Mouse (Mus musculus) C2C12 (cell line): ENCODE measurements around the gene Fam13c. TPM values are rescaled to one million over a fixed set of nuclear protein-coding genes. Genes with fewer than 3 reads are reported as not detected.

Experiments used
- H3K27me3 ChIP-seq: one replicate; pipeline ENCODE4 v1.6.1; 2011; ENCODE audit not compliant: control insufficient read depth, insufficient read depth, insufficient read length
- H3K36me3 ChIP-seq: one replicate; pipeline ENCODE4 v1.6.1; 2011; ENCODE audit not compliant: control insufficient read depth, insufficient read depth
- H3K4me3 ChIP-seq: one replicate; pipeline ENCODE4 v1.5.1; 2011; ENCODE audit warnings: mild to moderate bottlenecking, control low read depth; ENCODE audit not compliant: poor library complexity, insufficient read depth, severe bottlenecking
- H3K79me2 ChIP-seq: one replicate; pipeline ENCODE4 v1.6.1; 2011; ENCODE audit not compliant: control insufficient read depth, insufficient read depth
- H3K79me3 ChIP-seq: one replicate; pipeline ENCODE4 v1.6.1; 2011; ENCODE audit warnings: low read depth, control low read depth
- H3ac ChIP-seq: one replicate; pipeline ENCODE3; 2011; ENCODE audit warnings: low read depth; ENCODE audit not compliant: control insufficient read depth, insufficient read length
- CEBPB ChIP-seq: IDR thresholded peaks from one replicate; pipeline ENCODE4 v1.6.1; 2011; ENCODE audit warnings: low read depth, mild to moderate bottlenecking, control low read depth, moderate library complexity
- CTCF ChIP-seq: IDR thresholded peaks from one replicate; pipeline ENCODE4 v1.5.1; 2011; ENCODE audit not compliant: control insufficient read depth, insufficient read depth, insufficient read length
- FOSL1 ChIP-seq: IDR thresholded peaks from one replicate; pipeline ENCODE4 v1.8.0; 2011; ENCODE audit warnings: mild to moderate bottlenecking, low read length; ENCODE audit not compliant: poor library complexity, insufficient read depth, severe bottlenecking
- MAX ChIP-seq: IDR thresholded peaks from one replicate; pipeline ENCODE4 v1.6.1; 2011; ENCODE audit warnings: mild to moderate bottlenecking, control low read depth
- MYOD1 ChIP-seq: IDR thresholded peaks from one replicate; pipeline ENCODE4 v1.6.1; 2011; ENCODE audit warnings: low read depth; ENCODE audit not compliant: control insufficient read depth, insufficient read length
- MYOG ChIP-seq: IDR thresholded peaks from one replicate; pipeline ENCODE4 v1.6.1; 2011; ENCODE audit not compliant: control insufficient read depth, insufficient read length; ENCODE audit errors: extremely low read depth
- USF1 ChIP-seq: IDR thresholded peaks from one replicate; pipeline ENCODE4 v1.6.1; 2011; ENCODE audit warnings: low read depth, mild to moderate bottlenecking, control low read depth, moderate library complexity
- polyA plus RNA-seq: library from polyadenylated mRNA; unstranded; fragments of >200 nt; fragmentation: generic; extraction: Trizol; gene quantifications from one replicate; pipeline ENCODE4 v1.2.1, GENCODE M21; 2012; ENCODE audit warnings: missing spikeins

Fam13c gene
- polyA plus RNA-seq, 1 experiment = 0.98 TPM

GRCm38 (mm10) chr10:70470836-70471235, 30.6 kb downstream of the Fam13c start:
- Histone ChIP-seq H3K27me3 (no peaks in the 10 kb centered on the region), H3K36me3 (no peaks in the 10 kb centered on the region), H3ac (no peak overlapping the region), H3K79me3 (no peaks in the 10 kb centered on the region), H3K79me2 (no peaks in the 10 kb centered on the region), H3K4me3 (no peak overlapping the region)
- TF ChIP-seq CTCF (no peak), MYOG (no peak), FOSL1 (no peak)

- no peaks in the 10 kb centered on the region for H3K36me3 ChIP-seq
- H3K27me3 ChIP-seq = no peaks in the 10 kb centered on the region
- TF ChIP-seq FOSL1 = no peak
- no peak for TF ChIP-seq USF1
- no peak for TF ChIP-seq CEBPB
- no peak for TF ChIP-seq MAX
- no peak for TF ChIP-seq MYOG
- no peak for TF ChIP-seq CTCF
- no peak for TF ChIP-seq MYOD1
- H3ac ChIP-seq = no peak overlapping the region
- no peak overlapping the region for H3K4me3 ChIP-seq
- no peaks in the 10 kb centered on the region for H3K79me3 ChIP-seq
- no peaks in the 10 kb centered on the region for H3K79me2 ChIP-seq
Measured at GRCm38 (mm10) chr10:70477741-70478145, 37.5 kb downstream of the Fam13c start.

GRCm38 (mm10) chr10:70483736-70484135, 43.5 kb downstream of the Fam13c start:
- Histone ChIP-seq H3K79me3 (no peaks in the 10 kb centered on the region), H3K36me3 (no peaks in the 10 kb centered on the region), H3K27me3 (no peaks in the 10 kb centered on the region), H3ac (no peak overlapping the region), H3K4me3 (no peak overlapping the region), H3K79me2 (no peaks in the 10 kb centered on the region)
- no peak for TF ChIP-seq MYOG

- no peaks in the 10 kb centered on the region for H3K79me3 ChIP-seq
- H3K79me2 ChIP-seq = no peaks in the 10 kb centered on the region
- H3K36me3 ChIP-seq = no peaks in the 10 kb centered on the region
- no peak overlapping the region for H3ac ChIP-seq
- TF ChIP-seq MYOG (no peak), MYOD1 (no peak), CEBPB (no peak), MAX (no peak), CTCF (no peak)
- H3K4me3 ChIP-seq = no peak overlapping the region
- no peaks in the 10 kb centered on the region for H3K27me3 ChIP-seq
Measured at GRCm38 (mm10) chr10:70484568-70485286, 44.4 kb downstream of the Fam13c start.

- H3K79me2 ChIP-seq = no peaks in the 10 kb centered on the region
- H3K4me3 ChIP-seq = no peak overlapping the region
- no peak overlapping the region for H3ac ChIP-seq
- no peaks in the 10 kb centered on the region for H3K36me3 ChIP-seq
- TF ChIP-seq USF1 = no peak
- TF ChIP-seq CTCF = no peak
- TF ChIP-seq FOSL1 = no peak
- no peak for TF ChIP-seq CEBPB
- TF ChIP-seq MYOD1 = no peak
- TF ChIP-seq MYOG = no peak
- TF ChIP-seq MAX = no peak
- H3K79me3 ChIP-seq = no peaks in the 10 kb centered on the region
- H3K27me3 ChIP-seq = no peaks in the 10 kb centered on the region
Measured at GRCm38 (mm10) chr10:70485287-70485612, 45.0 kb downstream of the Fam13c start.

GRCm38 (mm10) chr10:70486651-70487050, 46.4 kb downstream of the Fam13c start:
- Histone ChIP-seq H3ac (no peak overlapping the region), H3K79me3 (no peaks in the 10 kb centered on the region), H3K27me3 (no peaks in the 10 kb centered on the region), H3K4me3 (no peak overlapping the region), H3K36me3 (no peaks in the 10 kb centered on the region), H3K79me2 (no peaks in the 10 kb centered on the region)
- TF ChIP-seq USF1 (no peak), MYOD1 (no peak), MYOG (no peak), MAX (no peak), FOSL1 (no peak), CEBPB (no peak), CTCF (no peak)
